Mouse (Mus musculus): ENCODE results near the gene Cbx8. TPM values are rescaled to one million over a fixed set of nuclear protein-coding genes. Genes with fewer than 3 reads are reported as not detected.

Gene Cbx8
- polyA plus RNA-seq, 1 experiment: 6.4 TPM

GRCm38 (mm10) chr11:119080461-119081147, 39.8 kb upstream of the Cbx8 start:
- Histone ChIP-seq H3ac (ENCODE audit: control insufficient read depth, insufficient read length, low read depth) (no peak overlapping the region), H3K79me2 (ENCODE audit: control insufficient read depth, insufficient read depth) (peaks cover 28% of the 10 kb centered on the region), H3K4me3 (ENCODE audit: insufficient read depth, poor library complexity, severe bottlenecking) (no peak overlapping the region), H3K36me3 (ENCODE audit: control insufficient read depth, insufficient read depth) (peaks cover 35% of the 10 kb centered on the region), H3K79me3 (ENCODE audit: low read depth) (peaks cover 12% of the 10 kb centered on the region), H3K27me3 (ENCODE audit: control insufficient read depth, insufficient read depth, insufficient read length) (no peaks in the 10 kb centered on the region)
- TF ChIP-seq FOSL1 (IDR thresholded peaks at IDR 0.05; ENCODE audit: insufficient read depth, low read length, poor library complexity, severe bottlenecking): no peak
- TF ChIP-seq USF1 (IDR thresholded peaks at IDR 0.05; ENCODE audit: low read depth): no peak
- no peak for TF ChIP-seq MAX (IDR thresholded peaks at IDR 0.05)
- TF ChIP-seq CEBPB (IDR thresholded peaks at IDR 0.05; ENCODE audit: low read depth): no peak
- TF ChIP-seq MYOG (IDR thresholded peaks at IDR 0.05; ENCODE audit: control insufficient read depth, extremely low read depth, insufficient read length): no peak
- no peak for TF ChIP-seq MYOD1 (IDR thresholded peaks at IDR 0.05; ENCODE audit: control insufficient read depth, insufficient read length, low read depth)
- no peak for TF ChIP-seq CTCF (IDR thresholded peaks at IDR 0.05; ENCODE audit: control insufficient read depth, insufficient read depth, insufficient read length)

GRCm38 (mm10) chr11:119079445-119079837, 38.7 kb upstream of the Cbx8 start:
- no peaks in the 10 kb centered on the region for H3K27me3 ChIP-seq (ENCODE audit: control insufficient read depth, insufficient read depth, insufficient read length)
- H3K79me2 ChIP-seq (ENCODE audit: control insufficient read depth, insufficient read depth): peaks cover 18% of the 10 kb centered on the region
- TF ChIP-seq MAX (IDR thresholded peaks at IDR 0.05) (no peak), CEBPB (IDR thresholded peaks at IDR 0.05; ENCODE audit: low read depth) (no peak), FOSL1 (IDR thresholded peaks at IDR 0.05; ENCODE audit: insufficient read depth, low read length, poor library complexity, severe bottlenecking) (no peak), CTCF (IDR thresholded peaks at IDR 0.05; ENCODE audit: control insufficient read depth, insufficient read depth, insufficient read length) (no peak), MYOG (IDR thresholded peaks at IDR 0.05; ENCODE audit: control insufficient read depth, extremely low read depth, insufficient read length) (no peak), MYOD1 (IDR thresholded peaks at IDR 0.05; ENCODE audit: control insufficient read depth, insufficient read length, low read depth) (no peak), USF1 (IDR thresholded peaks at IDR 0.05; ENCODE audit: low read depth) (no peak)
- H3ac ChIP-seq (ENCODE audit: control insufficient read depth, insufficient read length, low read depth): no peak overlapping the region
- H3K4me3 ChIP-seq (ENCODE audit: insufficient read depth, poor library complexity, severe bottlenecking): no peak overlapping the region
- peaks cover 35% of the 10 kb centered on the region for H3K36me3 ChIP-seq (ENCODE audit: control insufficient read depth, insufficient read depth)
- peaks cover 8% of the 10 kb centered on the region for H3K79me3 ChIP-seq (ENCODE audit: low read depth)

- peaks cover 12% of the 10 kb centered on the region for H3K79me2 ChIP-seq (ENCODE audit: control insufficient read depth, insufficient read depth)
- peaks cover 5% of the 10 kb centered on the region for H3K79me3 ChIP-seq (ENCODE audit: low read depth)
- H3K36me3 ChIP-seq (ENCODE audit: control insufficient read depth, insufficient read depth): peaks cover 35% of the 10 kb centered on the region
- no peaks in the 10 kb centered on the region for H3K27me3 ChIP-seq (ENCODE audit: control insufficient read depth, insufficient read depth, insufficient read length)
- H3K4me3 ChIP-seq (ENCODE audit: insufficient read depth, poor library complexity, severe bottlenecking): no peak overlapping the region
- H3ac ChIP-seq (ENCODE audit: control insufficient read depth, insufficient read length, low read depth): no peak overlapping the region
- TF ChIP-seq FOSL1 (IDR thresholded peaks at IDR 0.05; ENCODE audit: insufficient read depth, low read length, poor library complexity, severe bottlenecking) (no peak), MYOG (IDR thresholded peaks at IDR 0.05; ENCODE audit: control insufficient read depth, extremely low read depth, insufficient read length) (no peak), MYOD1 (IDR thresholded peaks at IDR 0.05; ENCODE audit: control insufficient read depth, insufficient read length, low read depth) (no peak), CTCF (IDR thresholded peaks at IDR 0.05; ENCODE audit: control insufficient read depth, insufficient read depth, insufficient read length) (no peak), CEBPB (IDR thresholded peaks at IDR 0.05; ENCODE audit: low read depth) (no peak), MAX (IDR thresholded peaks at IDR 0.05) (no peak), USF1 (IDR thresholded peaks at IDR 0.05; ENCODE audit: low read depth) (no peak)
Measured at GRCm38 (mm10) chr11:119078691-119079444, 38.1 kb upstream of the Cbx8 start.

GRCm38 (mm10) chr11:119077755-119078154, 37.0 kb upstream of the Cbx8 start:
- no peak overlapping the region for H3ac ChIP-seq (ENCODE audit: control insufficient read depth, insufficient read length, low read depth)
- no peak overlapping the region for H3K4me3 ChIP-seq (ENCODE audit: insufficient read depth, poor library complexity, severe bottlenecking)
- TF ChIP-seq CTCF (IDR thresholded peaks at IDR 0.05; ENCODE audit: control insufficient read depth, insufficient read depth, insufficient read length) (no peak), MAX (IDR thresholded peaks at IDR 0.05) (no peak), USF1 (IDR thresholded peaks at IDR 0.05; ENCODE audit: low read depth) (no peak), MYOG (IDR thresholded peaks at IDR 0.05; ENCODE audit: control insufficient read depth, extremely low read depth, insufficient read length) (no peak), MYOD1 (IDR thresholded peaks at IDR 0.05; ENCODE audit: control insufficient read depth, insufficient read length, low read depth) (no peak), CEBPB (IDR thresholded peaks at IDR 0.05; ENCODE audit: low read depth) (no peak), FOSL1 (IDR thresholded peaks at IDR 0.05; ENCODE audit: insufficient read depth, low read length, poor library complexity, severe bottlenecking) (no peak)
- peaks cover 34% of the 10 kb centered on the region for H3K36me3 ChIP-seq (ENCODE audit: control insufficient read depth, insufficient read depth)
- peaks cover 3% of the 10 kb centered on the region for H3K79me3 ChIP-seq (ENCODE audit: low read depth)
- H3K27me3 ChIP-seq (ENCODE audit: control insufficient read depth, insufficient read depth, insufficient read length): peaks cover under 1% of the 10 kb centered on the region
- H3K79me2 ChIP-seq (ENCODE audit: control insufficient read depth, insufficient read depth): peaks cover 3% of the 10 kb centered on the region

GRCm38 (mm10) chr11:119075805-119076204, 35.0 kb upstream of the Cbx8 start:
- H3K79me2 ChIP-seq (ENCODE audit: control insufficient read depth, insufficient read depth): no peaks in the 10 kb centered on the region
- no peak overlapping the region for H3ac ChIP-seq (ENCODE audit: control insufficient read depth, insufficient read length, low read depth)
- no peaks in the 10 kb centered on the region for H3K79me3 ChIP-seq (ENCODE audit: low read depth)
- peaks cover 11% of the 10 kb centered on the region for H3K27me3 ChIP-seq (ENCODE audit: control insufficient read depth, insufficient read depth, insufficient read length)
- no peak overlapping the region for H3K4me3 ChIP-seq (ENCODE audit: insufficient read depth, poor library complexity, severe bottlenecking)
- H3K36me3 ChIP-seq (ENCODE audit: control insufficient read depth, insufficient read depth): peaks cover 16% of the 10 kb centered on the region
- TF ChIP-seq USF1 (IDR thresholded peaks at IDR 0.05; ENCODE audit: low read depth) (no peak), CEBPB (IDR thresholded peaks at IDR 0.05; ENCODE audit: low read depth) (no peak), MYOD1 (IDR thresholded peaks at IDR 0.05; ENCODE audit: control insufficient read depth, insufficient read length, low read depth) (no peak), FOSL1 (IDR thresholded peaks at IDR 0.05; ENCODE audit: insufficient read depth, low read length, poor library complexity, severe bottlenecking) (no peak), MAX (IDR thresholded peaks at IDR 0.05) (no peak), CTCF (IDR thresholded peaks at IDR 0.05; ENCODE audit: control insufficient read depth, insufficient read depth, insufficient read length) (no peak), MYOG (IDR thresholded peaks at IDR 0.05; ENCODE audit: control insufficient read depth, extremely low read depth, insufficient read length) (no peak)
